Mouse (Mus musculus) megakaryocyte-erythroid progenitor cell, adult 5-6 weeks (primary cell): ENCODE results near the gene Mrps23. TPM values are rescaled to one million over a fixed set of nuclear protein-coding genes. Genes with fewer than 3 reads are reported as not detected.

Source experiments
- ATAC-seq: replicated peaks from 2 replicates; pipeline ENCODE4 v1.8.0; 2016; ENCODE audit warnings: mild to moderate bottlenecking, inconsistent platforms; ENCODE audit not compliant: severe bottlenecking, poor library complexity, low FRiP score, low TSS enrichment
- total RNA-seq, 2 experiments: library from RNA; stranded (forward) in 1 of 2; stranded (reverse) in 1 of 2; fragments of 200-1000, 215-1000 nt in 1 of 2; fragments of >200 nt in 1 of 2; fragmentation: Nextera tagmentation in 1 of 2; gene quantifications; 2 replicates each; pipeline ENCODE4 v1.2.3; 2014 to 2017

Gene Mrps23
- total RNA-seq, 2 experiments from 2014 or later: 78.8 to 154 TPM

GRCm38 (mm10) chr11:88240275-88240674 is 36.1 kb downstream of the Mrps23 start:
- ATAC-seq: no peak

- ATAC-seq: no peak
Observed at GRCm38 (mm10) chr11:88240736-88241353, 36.7 kb downstream of the Mrps23 start.

- no peak for ATAC-seq
Observed at GRCm38 (mm10) chr11:88241468-88242301, 37.5 kb downstream of the Mrps23 start.

- ATAC-seq: no peak
Observed at GRCm38 (mm10) chr11:88245581-88246170, 41.5 kb downstream of the Mrps23 start.

GRCm38 (mm10) chr11:88248636-88249035 is 44.4 kb downstream of the Mrps23 start:
- ATAC-seq: no peak

GRCm38 (mm10) chr11:88250568-88250967 is 46.4 kb downstream of the Mrps23 start:
- no peak for ATAC-seq

- ATAC-seq: no peak
Observed at GRCm38 (mm10) chr11:88251295-88251694, 47.1 kb downstream of the Mrps23 start.

- ATAC-seq: peak; percentile 82
Observed at GRCm38 (mm10) chr11:88251972-88252766, 48.0 kb downstream of the Mrps23 start.

GRCm38 (mm10) chr11:88252767-88253513 is 48.8 kb downstream of the Mrps23 start:
- ATAC-seq: no peak

GRCm38 (mm10) chr11:88253514-88254167 is 49.5 kb downstream of the Mrps23 start:
- no peak for ATAC-seq

- ATAC-seq: no peak
Observed at GRCm38 (mm10) chr11:88257700-88258099, 53.5 kb downstream of the Mrps23 start.

- ATAC-seq: no peak
Observed at GRCm38 (mm10) chr11:88258212-88258611, 54.0 kb downstream of the Mrps23 start.

GRCm38 (mm10) chr11:88260463-88260862 is 56.3 kb downstream of the Mrps23 start:
- no peak for ATAC-seq

Other genes starting within 250 kb of the Mrps23 start
- 18.4 and 30.2 TPM in 2 replicates for gene Dynll2, start 216.9 kb upstream of the Mrps23 start, total RNA-seq (2014; fragmentation: Nextera tagmentation)
- gene Dynll2, start 216.9 kb upstream of the Mrps23 start, total RNA-seq (2017): 9.6 and 26.7 TPM in 2 replicates
- gene Srsf1, start 157.0 kb upstream of the Mrps23 start, total RNA-seq (2014; fragmentation: Nextera tagmentation): 304 and 315 TPM in 2 replicates
- gene Srsf1, start 157.0 kb upstream of the Mrps23 start, total RNA-seq (2017): 750 and 793 TPM in 2 replicates
- gene Vezf1, start 136.1 kb upstream of the Mrps23 start, total RNA-seq (2014; fragmentation: Nextera tagmentation): 30.9 and 35.9 TPM in 2 replicates
- 14.2 and 24.7 TPM in 2 replicates for gene Vezf1, start 136.1 kb upstream of the Mrps23 start, total RNA-seq (2017)
- gene Cuedc1, start 106.3 kb upstream of the Mrps23 start, total RNA-seq (2014; fragmentation: Nextera tagmentation): 1.7 and 2.3 TPM in 2 replicates
- gene Cuedc1, start 106.3 kb upstream of the Mrps23 start, total RNA-seq (2017): 0.19 and 2.8 TPM in 2 replicates
- not detected in 2 replicates for gene Ccdc182, start 89.7 kb downstream of the Mrps23 start, total RNA-seq (2014; fragmentation: Nextera tagmentation)
- not detected in 2 replicates for gene Ccdc182, start 89.7 kb downstream of the Mrps23 start, total RNA-seq (2017)